Mouse (Mus musculus) layer of hippocampus, postnatal 10 days (tissue): ENCODE data around the gene Rnf169. TPM values are rescaled to one million over a fixed set of nuclear protein-coding genes. Genes with fewer than 3 reads are reported as not detected.
A peak's percentile ranks its signal among the peaks of the same experiment; 100 is the strongest.

Experiments
- DNase-seq, 2 experiments: peaks; one replicate each; pipeline ENCODE4 v3.0.0; 2021; ENCODE audit warnings: low spot score in 2 of 2
- total RNA-seq, 2 experiments: library from RNA; stranded (reverse); gene quantifications; 2 replicates each; pipeline ENCODE4 v1.2.3; 2021

Rnf169 gene
- total RNA-seq, 2 experiments from 2014 or later, result 19.6 to 25.6 TPM

- DNase-seq, result no peak
Measured at GRCm38 (mm10) chr7:99893967-99894366, 86.3 kb downstream of the Rnf169 start.

DNA sequence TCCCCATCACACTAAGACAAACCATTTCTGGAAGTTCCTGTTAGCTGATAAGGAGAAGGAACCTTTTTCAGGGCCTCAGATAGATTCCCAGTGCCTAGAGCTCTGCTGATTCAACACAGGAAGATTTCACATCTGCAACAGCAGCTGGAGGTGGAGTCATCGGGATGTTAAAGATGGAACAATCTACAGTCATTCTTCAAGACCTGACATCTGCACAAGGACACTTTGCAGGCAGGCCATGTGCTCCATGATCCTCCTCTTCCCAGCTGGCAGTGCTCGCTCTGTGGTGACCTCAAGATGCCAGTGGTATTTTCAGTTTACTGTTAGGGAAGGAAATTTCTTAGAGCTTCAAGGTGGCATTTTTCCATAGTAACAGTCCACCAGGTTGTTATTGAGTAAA lies 87.9 kb downstream of the Rnf169 start:
- no peak for DNase-seq

GRCm38 (mm10) chr7:99891471-99891870 lies 88.8 kb downstream of the Rnf169 start:
- DNase-seq, result no peak

- no peak for DNase-seq
Measured at GRCm38 (mm10) chr7:99890168-99890755, 90.0 kb downstream of the Rnf169 start.

DNA sequence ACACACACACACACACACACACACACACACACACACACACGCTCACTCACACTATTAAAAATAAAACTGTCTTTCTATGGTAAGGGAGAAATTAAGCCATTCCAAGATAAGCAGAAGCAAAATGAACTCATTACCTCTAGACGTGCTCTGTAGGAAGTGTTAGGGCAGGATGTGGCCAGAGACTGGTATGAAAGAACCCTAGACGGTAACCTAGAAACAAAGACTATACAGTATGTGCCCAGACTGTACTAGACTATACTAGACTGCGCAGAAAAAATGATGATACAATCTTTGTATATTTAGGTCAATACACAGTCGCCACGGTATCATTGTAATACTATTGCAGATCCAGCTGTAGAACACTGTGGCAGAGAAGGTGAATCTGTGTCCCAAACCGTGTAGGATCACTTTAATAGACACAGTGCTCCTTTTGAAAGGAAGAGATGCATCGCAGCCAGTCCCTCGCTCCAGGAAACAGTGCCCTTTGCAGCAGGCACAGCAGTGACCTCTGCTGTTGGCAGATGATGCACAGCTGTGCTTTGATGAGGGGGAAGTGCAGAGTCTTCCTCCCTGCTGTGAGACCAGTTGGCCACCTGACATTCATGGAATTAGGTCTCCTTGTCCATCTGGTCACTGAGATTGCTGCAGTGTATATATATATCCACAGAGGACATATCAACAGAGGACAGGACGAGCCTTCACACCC lies 90.9 kb downstream of the Rnf169 start:
- DNase-seq, result no peak

- DNase-seq, result no peak
Measured at GRCm38 (mm10) chr7:99887743-99888142, 92.5 kb downstream of the Rnf169 start.

DNA sequence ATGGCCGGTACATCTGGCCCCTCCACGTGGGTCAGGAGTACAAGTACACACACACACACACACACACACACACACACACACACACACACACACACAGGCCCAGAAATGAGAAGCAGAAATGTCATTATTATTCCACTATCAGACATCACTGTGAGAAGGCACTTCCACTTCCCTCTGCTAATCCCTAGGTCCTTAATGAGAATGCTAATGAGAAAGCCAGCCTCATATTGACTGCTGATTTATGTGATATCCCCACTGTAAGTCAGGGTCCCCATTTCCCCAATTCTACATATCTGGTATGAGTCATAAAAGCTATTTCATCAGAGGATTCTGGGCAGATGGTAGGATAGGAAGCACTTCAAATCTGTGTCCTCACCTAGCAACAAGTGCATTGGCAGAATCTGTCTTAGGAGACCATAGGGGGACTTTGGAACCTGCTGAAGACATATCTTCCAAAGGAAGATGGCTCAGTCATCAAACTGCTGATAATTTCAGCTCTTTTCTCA lies 93.0 kb downstream of the Rnf169 start:
- DNase-seq, result no peak

DNA sequence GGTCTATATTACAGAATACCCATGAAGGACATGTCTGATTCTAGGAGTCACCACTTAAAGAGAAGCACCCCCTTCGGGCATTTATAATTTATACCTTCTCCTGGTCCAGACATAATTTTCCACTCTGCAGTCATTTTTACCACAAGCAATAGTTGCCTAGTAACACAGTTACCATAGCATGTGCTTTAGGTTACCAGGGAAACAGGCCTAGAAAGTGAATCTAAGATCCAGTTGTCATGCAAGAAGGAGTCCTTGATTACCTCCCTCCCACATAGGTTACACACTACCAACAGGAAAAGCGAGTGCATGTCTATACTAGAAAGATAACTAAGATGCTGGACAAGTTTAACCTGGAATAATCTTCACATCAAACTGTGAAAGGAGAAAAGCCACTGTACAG lies 102.0 kb downstream of the Rnf169 start:
- no peak for DNase-seq

DNA sequence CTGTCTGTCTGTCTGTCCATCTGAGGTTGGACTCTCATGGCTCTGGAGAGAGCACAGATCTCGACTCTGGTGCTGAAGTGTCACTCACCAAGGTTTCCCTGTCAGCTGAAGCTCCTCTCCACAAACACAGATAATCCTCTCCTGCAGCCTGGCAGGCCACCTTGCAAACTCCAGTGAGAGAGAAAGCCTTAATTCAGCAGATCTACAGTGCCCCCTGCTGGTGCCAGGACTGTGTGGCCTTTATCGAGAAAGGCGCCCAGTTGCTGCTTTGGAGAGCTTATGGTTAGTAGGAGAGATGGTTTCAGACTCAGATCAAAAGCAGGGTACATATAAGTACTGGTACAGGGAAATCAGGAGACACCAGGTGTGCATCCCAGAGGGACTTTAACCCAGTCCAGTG lies 103.9 kb downstream of the Rnf169 start:
- DNase-seq, result peak; percentile 92 to 94

GRCm38 (mm10) chr7:99875891-99876290 lies 104.4 kb downstream of the Rnf169 start:
- no peak for DNase-seq

DNA sequence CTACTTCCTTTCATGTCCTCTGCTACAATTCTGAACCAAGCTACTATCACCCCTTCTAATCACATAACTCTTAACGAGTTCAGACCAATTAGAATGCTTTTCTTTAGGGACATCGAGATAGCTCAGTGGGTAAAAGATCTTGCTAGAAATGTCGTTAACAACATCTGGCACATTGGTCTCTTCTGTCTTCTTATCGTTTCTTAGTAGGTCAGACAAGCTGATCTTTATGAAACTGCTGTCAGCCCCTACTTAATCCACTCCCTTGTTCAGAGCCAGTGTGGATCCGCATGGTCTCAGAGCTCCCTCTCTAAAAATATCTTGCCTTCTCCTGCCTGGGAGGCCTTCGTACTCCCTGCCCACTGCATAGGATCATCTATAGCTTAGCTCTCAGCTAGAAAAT lies 106.3 kb downstream of the Rnf169 start:
- DNase-seq, result no peak

Other genes with a start within 250 kb of the Rnf169 start
- gene Olfr521, start 216.9 kb downstream of the Rnf169 start, total RNA-seq, result not detected
- gene Neu3, start 152.0 kb downstream of the Rnf169 start, total RNA-seq, result 1 to 10 TPM; 2.4 to 3.7 TPM
- 1 to 10 TPM; 1.2 TPM for gene Xrra1, start 121.3 kb downstream of the Rnf169 start, total RNA-seq
- gene Spcs2, start 117.0 kb downstream of the Rnf169 start, total RNA-seq, result 10 to 100 TPM; 90.0 to 96.3 TPM
- under 1 TPM; 0.21 to 0.22 TPM for gene Chrdl2, start 25.7 kb upstream of the Rnf169 start, total RNA-seq
- gene Pold3, start 141.1 kb upstream of the Rnf169 start, total RNA-seq, result 10 to 100 TPM; 28.9 to 30.0 TPM
- gene Lipt2, start 178.8 kb upstream of the Rnf169 start, total RNA-seq, result 1 to 10 TPM; 4.5 to 4.7 TPM
- gene Kcne3, start 196.1 kb upstream of the Rnf169 start, total RNA-seq, result not detected
- 100 to 1,000 TPM; 355 to 388 TPM for gene Pgm2l1, start 246.9 kb upstream of the Rnf169 start, total RNA-seq